Mouse (Mus musculus) heart, embryonic 11.5 days (tissue): ENCODE measurements around the gene Asb6. TPM values are rescaled to one million over a fixed set of nuclear protein-coding genes. Genes with fewer than 3 reads are reported as not detected.

Experiments
- ATAC-seq: fragments of 200-750 bp; cut with Nextera tagmentation; replicated peaks from 2 replicates; pipeline ENCODE4 v1.8.0; 2017; ENCODE audit warnings: moderate library complexity; ENCODE audit not compliant: insufficient number of reproducible peaks, low FRiP score, low TSS enrichment
- H3K27ac ChIP-seq: fragments of 300-500 bp; sonication (generic); 2 replicates; pipeline ENCODE4 v1.5.1; 2014; ENCODE audit warnings: mild to moderate bottlenecking, low read depth, low read length
- H3K27me3 ChIP-seq: fragments of 300-500 bp; sonication (generic); 2 replicates; pipeline ENCODE4 v1.6.1; 2014; ENCODE audit warnings: mild to moderate bottlenecking, low read length, mixed read lengths; ENCODE audit not compliant: control insufficient read depth, insufficient read depth
- H3K36me3 ChIP-seq: fragments of 300-500 bp; sonication (generic); 2 replicates; pipeline ENCODE4 v1.6.1; 2014; ENCODE audit warnings: mild to moderate bottlenecking, low read length, moderate library complexity, mixed read lengths; ENCODE audit not compliant: control insufficient read depth, insufficient read depth
- H3K4me1 ChIP-seq: fragments of 300-500 bp; sonication (generic); 2 replicates; pipeline ENCODE4 v1.6.1; 2014; ENCODE audit warnings: low read length; ENCODE audit not compliant: control insufficient read depth, insufficient read depth
- H3K4me2 ChIP-seq: fragments of 300-500 bp; sonication (generic); 2 replicates; pipeline ENCODE4 v1.6.1; 2014; ENCODE audit warnings: mild to moderate bottlenecking, moderate library complexity
- H3K4me3 ChIP-seq: fragments of 300-500 bp; sonication (generic); 2 replicates; pipeline ENCODE4 v1.5.1; 2014; ENCODE audit warnings: low read depth, low read length
- H3K9ac ChIP-seq: fragments of 300-500 bp; sonication (generic); 2 replicates; pipeline ENCODE4 v1.6.1; 2014; ENCODE audit warnings: mild to moderate bottlenecking, low read depth, low read length, moderate library complexity
- H3K9me3 ChIP-seq: fragments of 300-500 bp; sonication (generic); replicated peaks from 2 replicates; pipeline ENCODE4 v1.6.1; 2016; ENCODE audit warnings: low read length; ENCODE audit not compliant: control insufficient read depth
- WGBS: fragments of 180-500 bp; shearing (Covaris S2); extraction: QIAGEN DNeasy Blood & Tissue Kit; methylation state at CpG from one replicate; pipeline ENCODE4 v1.1.7; 2014; ENCODE audit not compliant: insufficient replicate concordance; 5-methylcytosine and 5-hydroxymethylcytosine counted together
- polyA plus RNA-seq: library from polyadenylated mRNA; unstranded; fragments of >200 nt; fragmentation: Nextera tagmentation; extraction: Ambion mirVana; gene quantifications from 2 replicates; pipeline ENCODE4 v1.2.1, GENCODE M21; 2014

Asb6 gene
- polyA plus RNA-seq, 1 experiment from 2014 or later = 20.2 TPM

DNA sequence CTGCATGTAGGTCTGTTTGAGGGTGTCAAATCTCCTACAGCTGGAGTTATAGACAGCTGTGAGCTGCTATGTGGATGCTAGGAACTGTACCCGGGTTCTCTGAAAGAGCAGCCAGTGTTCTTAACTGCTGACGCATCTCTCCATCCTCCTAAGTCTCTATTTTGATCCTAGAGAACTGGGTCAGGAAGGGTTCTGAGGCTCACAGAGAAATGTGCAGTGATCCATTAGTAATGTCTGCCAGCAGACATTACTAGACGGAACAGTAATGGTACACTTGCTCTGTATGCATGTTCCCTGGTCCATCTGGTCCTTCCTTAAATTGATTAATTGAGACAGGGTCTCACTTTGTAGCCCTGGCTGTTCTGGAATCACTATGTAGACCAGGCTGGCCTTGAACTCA lies 30.7 kb downstream of the Asb6 start:
- H3K9ac ChIP-seq = no peak overlapping the region
- peaks cover 18% of the 10 kb centered on the region for H3K4me1 ChIP-seq
- peaks cover 53% of the 10 kb centered on the region for H3K27me3 ChIP-seq
- H3K9me3 ChIP-seq = no peaks in the 10 kb centered on the region
- no peak overlapping the region for H3K4me3 ChIP-seq
- H3K36me3 ChIP-seq = no peaks in the 10 kb centered on the region
- no peak for ATAC-seq
- no peak overlapping the region for H3K4me2 ChIP-seq
- WGBS = 71% methylated on average over 3 of the region's 3 CpGs
- no peak overlapping the region for H3K27ac ChIP-seq

DNA sequence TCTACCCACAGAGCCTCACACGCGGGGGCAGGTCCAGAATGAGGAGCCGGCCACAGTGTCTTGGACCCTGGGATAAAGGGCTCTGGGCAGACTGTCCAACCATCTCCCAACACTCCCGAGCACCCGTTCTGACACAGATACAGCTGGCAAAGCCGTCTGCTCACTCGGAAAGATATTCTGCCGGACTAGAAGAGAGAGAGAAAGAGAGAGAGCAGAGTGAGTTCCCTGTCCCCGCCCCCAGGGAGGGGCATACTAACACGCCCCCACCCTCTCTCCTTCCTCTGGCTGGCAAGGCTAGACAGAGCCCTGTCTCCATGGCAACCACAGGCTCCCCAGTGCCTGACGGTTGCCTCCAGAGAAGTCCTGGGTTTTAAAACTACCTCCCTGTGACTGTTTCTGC lies 33.8 kb downstream of the Asb6 start:
- Histone ChIP-seq H3K27ac (no peak overlapping the region; the same call in 1 of the 2 replicates), H3K27me3 (peaks cover 36% of the 10 kb centered on the region), H3K4me2 (peak overlapping the region; percentile 51), H3K4me1 (peaks cover 22% of the 10 kb centered on the region), H3K36me3 (no peaks in the 10 kb centered on the region), H3K9me3 (no peaks in the 10 kb centered on the region), H3K9ac (peak overlapping the region; percentile 23; the same call in 1 of the 2 replicates), H3K4me3 (0 out of 2 replicates have a peak overlapping the region, but pooled peaks have one; percentile 8)
- peak; percentile 56; the same call in 1 of the 2 replicates for ATAC-seq
- 4% methylated on average over 11 of the region's 11 CpGs for WGBS

GRCm38 (mm10) chr2:30795889-30796275 lies 34.3 kb downstream of the Asb6 start:
- Histone ChIP-seq H3K36me3 (no peaks in the 10 kb centered on the region), H3K9ac (0 out of 2 replicates have a peak overlapping the region, but pooled peaks have one; percentile 22), H3K27me3 (peaks cover 31% of the 10 kb centered on the region), H3K4me3 (no peak overlapping the region), H3K4me1 (peaks cover 17% of the 10 kb centered on the region), H3K4me2 (peak overlapping the region; percentile 51), H3K9me3 (no peaks in the 10 kb centered on the region), H3K27ac (no peak overlapping the region)
- WGBS = 60% methylated on average over 5 of the region's 5 CpGs
- no peak for ATAC-seq

- Histone ChIP-seq H3K36me3 (no peaks in the 10 kb centered on the region), H3K27me3 (peaks cover 26% of the 10 kb centered on the region), H3K4me1 (peaks cover 17% of the 10 kb centered on the region), H3K4me3 (peak overlapping the region; percentile 37; the same call in 1 of the 2 replicates), H3K9me3 (no peaks in the 10 kb centered on the region), H3K9ac (0 out of 2 replicates have a peak overlapping the region, but pooled peaks have one; percentile 56), H3K27ac (no peak overlapping the region), H3K4me2 (peak overlapping the region; percentile 67)
- ATAC-seq = no peak
- 69% methylated on average over 7 of the region's 7 CpGs for whole genome bisulfite sequencing
Measured at GRCm38 (mm10) chr2:30795271-30795888, 34.8 kb downstream of the Asb6 start.

DNA sequence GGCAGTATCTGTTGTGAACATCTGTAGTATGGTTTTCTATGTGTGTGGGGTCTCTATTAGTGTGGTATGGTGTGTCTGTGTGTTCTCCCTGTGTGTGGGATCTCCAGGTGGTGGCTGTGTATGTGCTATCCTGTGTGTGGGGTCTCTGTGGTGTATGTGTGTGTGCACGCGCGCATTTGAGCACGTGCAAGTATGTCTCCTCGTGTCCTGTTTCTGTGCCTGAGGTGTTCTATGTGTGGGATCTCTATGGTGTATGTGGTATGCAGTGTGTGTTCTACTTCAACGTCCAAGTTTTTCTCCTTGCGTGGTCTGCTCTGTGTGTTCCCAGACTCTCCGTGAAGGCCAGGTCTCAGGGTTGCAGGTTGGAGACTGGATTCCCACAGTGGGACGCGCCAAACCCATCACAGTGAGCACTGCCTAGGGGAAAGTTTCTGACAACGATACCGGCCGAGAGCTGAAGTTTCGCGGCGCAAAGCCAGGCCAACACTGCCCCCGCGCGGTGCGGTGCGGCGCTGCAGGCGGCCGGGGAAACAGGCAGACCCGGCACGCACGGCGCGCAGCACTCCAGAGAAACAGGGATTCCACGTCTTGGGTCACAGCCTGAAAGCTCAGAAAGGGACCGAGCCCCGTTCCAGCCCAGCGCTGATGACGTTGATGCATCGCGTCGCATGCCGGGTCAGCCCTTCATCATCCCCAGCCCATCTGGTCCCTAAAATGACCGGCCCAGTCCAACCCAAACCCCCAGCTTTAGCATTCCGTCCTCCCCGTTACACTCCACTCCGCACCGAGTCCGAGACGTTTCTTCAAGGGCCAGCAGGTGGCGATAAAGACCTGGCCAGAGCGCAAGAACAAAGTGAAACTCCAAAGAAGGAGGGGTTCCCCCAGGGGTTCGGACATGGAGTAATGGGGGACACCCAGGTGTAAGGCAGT lies 35.7 kb downstream of the Asb6 start:
- WGBS = 6% methylated on average over 48 of the region's 48 CpGs
- Histone ChIP-seq H3K36me3 (no peaks in the 10 kb centered on the region), H3K9me3 (no peaks in the 10 kb centered on the region), H3K4me1 (peaks cover 17% of the 10 kb centered on the region), H3K27me3 (peaks cover 17% of the 10 kb centered on the region), H3K4me3 (peak overlapping the region; percentile 37), H3K9ac (peak overlapping the region; percentile 56), H3K27ac (peak overlapping the region; percentile 38; the same call in 1 of the 2 replicates), H3K4me2 (peak overlapping the region; percentile 67)
- peak; percentile 37; the same call in 1 of the 2 replicates for ATAC-seq

DNA sequence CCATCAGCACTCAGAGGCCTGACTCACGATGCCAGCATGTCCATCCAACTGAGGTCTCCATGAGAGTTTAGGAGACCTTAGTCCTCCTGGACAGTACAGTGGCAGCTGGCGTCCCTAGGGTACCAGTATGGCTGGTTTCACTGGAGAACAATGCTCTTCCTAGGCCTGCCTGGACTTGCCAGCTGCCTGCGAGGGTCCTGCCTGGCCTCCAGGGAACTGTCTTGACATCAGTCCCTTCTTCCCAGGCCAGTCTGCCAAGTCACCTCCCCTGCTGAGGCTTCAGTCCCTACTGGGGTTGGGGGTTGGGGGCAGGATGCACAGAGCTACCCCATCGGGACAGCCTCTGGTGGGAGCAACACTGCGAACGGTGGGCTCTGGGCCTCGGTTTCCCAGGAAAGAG lies 38.1 kb downstream of the Asb6 start:
- H3K4me1 ChIP-seq = peaks cover 18% of the 10 kb centered on the region
- 83% methylated on average over 7 of the region's 7 CpGs for WGBS
- H3K27ac ChIP-seq = no peak overlapping the region

DNA sequence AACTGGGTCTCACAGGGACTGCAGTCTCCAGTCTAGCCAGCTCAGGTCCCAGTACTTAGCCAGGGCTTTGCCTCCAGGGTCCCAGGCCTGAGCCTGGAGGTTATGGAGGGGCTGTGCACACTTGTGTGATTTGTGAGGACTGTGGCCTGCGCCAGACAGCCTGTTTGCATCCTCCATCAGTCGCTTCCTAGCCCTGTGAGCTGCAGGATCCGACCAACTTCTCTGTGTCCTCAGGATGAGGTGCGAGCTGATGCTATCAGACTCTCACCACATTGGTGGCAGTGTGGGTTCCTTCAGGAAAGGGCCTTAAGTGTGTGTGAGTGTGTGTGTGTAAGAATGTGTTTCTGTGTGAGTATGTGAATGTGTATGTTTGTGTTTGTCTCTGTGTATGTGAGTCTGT lies 42.7 kb downstream of the Asb6 start:
- Histone ChIP-seq H3K27me3 (no peaks in the 10 kb centered on the region; the same call in 1 of the 2 replicates), H3K9ac (no peak overlapping the region), H3K4me2 (no peak overlapping the region), H3K4me1 (peaks cover 24% of the 10 kb centered on the region), H3K4me3 (no peak overlapping the region), H3K36me3 (no peaks in the 10 kb centered on the region), H3K9me3 (no peaks in the 10 kb centered on the region), H3K27ac (no peak overlapping the region)
- 42% methylated on average over 4 of the region's 4 CpGs for WGBS
- no peak for ATAC-seq

More for the DNA sequence above, 38.1 kb downstream of the Asb6 start:
- Histone ChIP-seq H3K4me3 (no peak overlapping the region), H3K9me3 (no peaks in the 10 kb centered on the region), H3K9ac (peak overlapping the region; percentile 22; the same call in 1 of the 2 replicates), H3K36me3 (no peaks in the 10 kb centered on the region), H3K4me2 (no peak overlapping the region), H3K27me3 (peaks cover 2% of the 10 kb centered on the region; the same call in 1 of the 2 replicates)
- no peak for ATAC-seq

- Histone ChIP-seq H3K36me3 (no peaks in the 10 kb centered on the region), H3K4me2 (peak overlapping the region; percentile 76), H3K4me1 (peaks cover 29% of the 10 kb centered on the region), H3K27me3 (no peaks in the 10 kb centered on the region), H3K9me3 (no peaks in the 10 kb centered on the region), H3K4me3 (peak overlapping the region; percentile 42), H3K9ac (peak overlapping the region; percentile 78), H3K27ac (peak overlapping the region; percentile 81)
- WGBS = 5% methylated on average over 37 of the region's 40 CpGs
- ATAC-seq = peak; percentile 63; the same call in 1 of the 2 replicates
Measured at GRCm38 (mm10) chr2:30784078-30784994, 45.8 kb downstream of the Asb6 start.
